In the genomic region with DNA sequence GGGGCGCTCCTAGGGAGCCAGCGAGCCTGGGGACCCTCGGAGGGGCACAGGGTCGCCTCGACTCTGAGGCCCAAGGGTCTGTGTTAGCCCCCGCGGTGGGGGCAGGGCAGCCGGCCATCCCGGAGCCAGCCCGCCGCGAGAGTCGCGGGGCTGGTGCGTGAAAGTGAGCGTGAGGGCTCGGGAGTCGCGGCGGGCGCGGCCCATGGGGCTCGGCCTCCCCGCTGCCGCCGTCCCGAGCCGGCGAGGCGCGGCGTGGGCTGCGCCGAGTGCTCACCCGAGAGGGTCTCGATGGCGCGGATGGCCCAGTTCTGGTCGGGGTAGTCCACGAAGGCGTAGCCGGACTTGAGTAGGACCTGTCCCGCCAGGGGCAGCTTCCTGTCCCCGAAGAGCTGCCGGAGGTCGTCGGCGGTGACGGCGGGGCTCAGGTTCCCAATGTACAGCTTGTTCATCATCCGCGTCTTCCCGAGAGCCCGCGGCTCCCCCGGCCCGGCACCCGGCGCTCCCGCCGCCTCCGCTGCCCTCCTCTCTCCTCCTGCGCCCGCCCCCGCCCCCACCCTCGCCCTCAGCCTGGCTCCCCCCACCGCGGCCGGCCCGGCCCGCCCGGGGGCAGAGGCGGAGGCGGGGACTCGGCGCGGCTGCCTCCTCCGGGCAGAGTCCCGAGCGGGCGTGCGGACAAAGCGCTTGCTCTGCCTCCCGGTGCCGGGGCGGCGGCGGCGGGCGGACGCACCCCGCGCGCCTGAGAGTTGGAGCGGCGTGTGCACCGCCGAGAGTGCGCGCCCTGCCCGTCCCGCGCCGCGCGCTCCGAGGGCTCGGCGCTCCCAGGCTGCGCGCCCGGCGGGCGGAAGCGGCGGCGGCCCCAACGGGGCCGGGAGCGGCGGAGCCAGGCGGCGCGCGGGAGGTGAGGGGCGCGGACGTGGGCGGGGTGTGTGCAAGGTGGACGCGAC, we compare ENCODE assay signal across 8 mouse cellular contexts. TPM values are rescaled to one million over a fixed set of nuclear protein-coding genes. Genes with fewer than 3 reads are reported as not detected.
DNase-seq lines count a peak whose midpoint lies in the region; TF ChIP-seq lines count a peak whose summit lies in the region.

Igf2bp2 (minus strand) TSS at position 788 of the 944 bp plus-strand sequence.

- H3K36me3 ChIP-seq in embryonic facial prominence, embryonic 10.5 days (replicated peaks), result no peaks in the 10 kb centered on the region; the same call in 1 of the 2 replicates

- H3K4me3 ChIP-seq in left cerebral cortex, adult 2 months, result peak within 1 kb of the TSS; percentile 49
- peak within 1 kb of the TSS; percentile 97 for H3K4me3 ChIP-seq in embryonic facial prominence, embryonic 10.5 days
- H3K4me3 ChIP-seq in lung, adult 2 months (replicated peaks; ENCODE audit: extremely low read depth, low read depth, low read length), result peak within 1 kb of the TSS; percentile 80

- H3K27me3 ChIP-seq in embryonic facial prominence, embryonic 10.5 days (replicated peaks; ENCODE audit: low read depth, poor library complexity, severe bottlenecking), result no peaks in the 10 kb centered on the region

- no peaks in the 10 kb centered on the region for H3K9me3 ChIP-seq in embryonic facial prominence, embryonic 10.5 days

- no peak for TF ChIP-seq POLR2A in lung, adult 2 months (IDR thresholded peaks at IDR 0.05; ENCODE audit: borderline replicate concordance, extremely low read depth, low read depth, low read length)

- no peak within 1 kb of the TSS for H3K27ac ChIP-seq in left cerebral cortex, adult 2 months
- H3K27ac ChIP-seq in embryonic facial prominence, embryonic 10.5 days (replicated peaks), result peak within 1 kb of the TSS; percentile 99

- intact Hi-C loops in left cerebral cortex, adult 2 months (cut with DNase I), result no loop called here

- H3K4me1 ChIP-seq in embryonic facial prominence, embryonic 10.5 days, result peaks cover 37% of the 10 kb centered on the region
- H3K4me1 ChIP-seq in lung, adult 2 months (ENCODE audit: control insufficient read depth, insufficient read depth, low read length), result no peaks in the 10 kb centered on the region; the same call in 1 of the 2 replicates

- no peak for TF ChIP-seq CTCF in left cerebral cortex, adult 2 months (IDR thresholded peaks at IDR 0.05)
- TF ChIP-seq CTCF in lung, adult 2 months (IDR thresholded peaks at IDR 0.05; ENCODE audit: insufficient read depth, low read length), result no peak

- WGBS in embryonic facial prominence, embryonic 10.5 days, result 1% methylated on average over 126 of the region's 131 CpGs
- under 1% methylated on average over 116 of the region's 131 CpGs for WGBS in lung, adult 2 months

- peak; percentile 11 to 19 for DNase-seq in left cerebral cortex, adult 2 months (ENCODE audit: extremely low spot score in 1 of 2, low spot score in 2 of 2)
- no peak for DNase-seq in left cerebral cortex, adult 18-20 months (ENCODE audit: low spot score in 2 of 2)
- peak; percentile 88 for DNase-seq in embryonic facial prominence, embryonic 10.5 days (ENCODE audit: low spot score)
- DNase-seq in heart, adult 8-10 months (ENCODE audit: low spot score), result peak; percentile 18
- peak; percentile 71 for DNase-seq in kidney, adult 18-20 months
- DNase-seq in lung, adult 2 months, result peak; percentile 68
- DNase-seq in ovary, postnatal 10 days (ENCODE audit: low spot score), result peak; percentile 52
- DNase-seq in layer of hippocampus, adult 9-10 months (ENCODE audit: low spot score), result no peak

RNA-seq across cellular contexts. Expression of gene Igf2bp2, which starts in this region (rescaled TPM):
- 1 to 10 TPM; 1.7 to 1.8 TPM for total RNA-seq in left cerebral cortex, adult 2 months (2021)
- total RNA-seq in left cerebral cortex, adult 18-20 months (2021), result under 1 TPM; 0.68 to 1.00 TPM
- polyA plus RNA-seq in embryonic facial prominence, embryonic 10.5 days (2016; fragmentation: Nextera tagmentation; extraction: Ambion mirVana), result 174 and 198 TPM in 2 replicates
- total RNA-seq in heart, adult 8-10 months (2022), result 1 to 10 TPM; 3.6 to 4.4 (median 3.9) TPM
- polyA plus RNA-seq in lung, adult 2 months (2012; rRNA removed), result 3.4 and 5.0 TPM in 2 replicates

Comparison
In these comparisons a context has a peak if more than half of its experiments do, and no peak if none do; other contexts are left out.
1. RNA of gene Igf2bp2 (polyA plus RNA-seq): 174 to 198 TPM in embryonic facial prominence, embryonic 10.5 days; 3.4 to 5.0 TPM in lung, adult 2 months; every median in the first group is over 10 times any median in the second.
2. DNase-seq: peak in left cerebral cortex, adult 2 months (2 of 2), embryonic facial prominence, embryonic 10.5 days (single experiment), heart, adult 8-10 months (single experiment), kidney, adult 18-20 months (single experiment), lung, adult 2 months (single experiment) and ovary, postnatal 10 days (single experiment); none in left cerebral cortex, adult 18-20 months (0 of 2) and layer of hippocampus, adult 9-10 months (single experiment).
3. Peak in every context shown above with its lines, with median percentiles within 50 percentile points of each other: H3K4me3 ChIP-seq.